Mouse (Mus musculus): Measurements from ENCODE around the gene Sncb. TPM values are rescaled to one million over a fixed set of nuclear protein-coding genes. Genes with fewer than 3 reads are reported as not detected.

Gene Sncb
- polyA plus RNA-seq, 1 experiment from 2014 or later, result not detected

DNA sequence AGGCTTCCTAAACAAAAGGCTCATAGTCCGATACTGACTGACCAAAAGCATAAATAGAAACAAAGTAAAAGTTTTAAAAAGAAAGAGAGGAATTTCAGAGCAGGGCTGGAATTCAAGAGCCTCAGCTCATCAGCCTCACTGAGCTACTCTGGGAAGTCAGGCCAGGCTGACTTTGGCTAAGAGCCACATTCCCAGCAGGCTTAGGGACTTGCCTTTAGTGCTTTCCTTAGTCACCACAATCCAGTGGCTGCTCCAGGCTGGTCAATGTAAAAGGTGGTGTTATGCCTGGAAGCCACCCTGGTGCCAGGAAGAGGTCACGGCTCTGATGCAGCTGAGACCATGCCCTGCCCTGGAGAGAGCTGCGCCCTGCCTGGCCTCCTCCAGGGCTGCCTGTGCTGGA, 14.2 kb upstream of the Sncb start:
- 63% methylated on average over 3 of the region's 3 CpGs for WGBS
- Histone ChIP-seq H3K9me3 (replicated peaks) (no peaks in the 10 kb centered on the region), H3K4me1 (replicated peaks) (peaks cover 4% of the 10 kb centered on the region; the same call in 1 of the 2 replicates), H3K9ac (no peak overlapping the region), H3K27ac (no peak overlapping the region), H3K4me2 (no peak overlapping the region), H3K27me3 (peaks cover 9% of the 10 kb centered on the region; the same call in 1 of the 2 replicates), H3K4me3 (no peak overlapping the region), H3K36me3 (no peaks in the 10 kb centered on the region)
- ATAC-seq (replicated peaks; ENCODE audit: insufficient number of reproducible peaks, insufficient read depth, low FRiP score, low read depth), result no peak

DNA sequence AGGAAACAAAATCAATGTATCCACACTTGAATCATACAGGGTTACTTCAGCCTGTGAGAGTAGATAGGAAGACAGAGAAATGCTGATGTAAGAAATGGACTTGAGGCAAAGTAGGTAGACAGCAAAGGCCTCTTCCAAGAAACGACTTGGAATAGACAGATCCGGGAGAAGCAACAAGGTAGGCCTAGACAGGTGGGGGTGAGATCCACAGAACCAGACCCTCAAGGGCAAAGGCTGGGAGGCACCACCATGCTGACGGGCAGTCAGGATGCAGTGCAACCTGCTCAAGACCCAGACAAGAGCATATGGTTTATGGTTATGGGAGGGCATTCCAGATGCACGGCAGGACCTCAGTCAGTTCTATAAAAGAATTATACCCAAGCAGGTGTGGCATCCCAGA, 617 bp upstream of the Sncb start:
- H3K4me3 ChIP-seq, result no peak overlapping the region
- no peak overlapping the region for H3K4me2 ChIP-seq
- H3K9ac ChIP-seq, result no peak overlapping the region
- H3K36me3 ChIP-seq, result no peaks in the 10 kb centered on the region
- peaks cover 58% of the 10 kb centered on the region for H3K27me3 ChIP-seq
- ATAC-seq (replicated peaks; ENCODE audit: insufficient number of reproducible peaks, insufficient read depth, low FRiP score, low read depth), result no peak
- H3K4me1 ChIP-seq (replicated peaks), result peaks cover 10% of the 10 kb centered on the region
- no peak overlapping the region for H3K27ac ChIP-seq
- 78% methylated on average over 4 of the region's 4 CpGs for WGBS
- H3K9me3 ChIP-seq (replicated peaks), result no peaks in the 10 kb centered on the region

DNA sequence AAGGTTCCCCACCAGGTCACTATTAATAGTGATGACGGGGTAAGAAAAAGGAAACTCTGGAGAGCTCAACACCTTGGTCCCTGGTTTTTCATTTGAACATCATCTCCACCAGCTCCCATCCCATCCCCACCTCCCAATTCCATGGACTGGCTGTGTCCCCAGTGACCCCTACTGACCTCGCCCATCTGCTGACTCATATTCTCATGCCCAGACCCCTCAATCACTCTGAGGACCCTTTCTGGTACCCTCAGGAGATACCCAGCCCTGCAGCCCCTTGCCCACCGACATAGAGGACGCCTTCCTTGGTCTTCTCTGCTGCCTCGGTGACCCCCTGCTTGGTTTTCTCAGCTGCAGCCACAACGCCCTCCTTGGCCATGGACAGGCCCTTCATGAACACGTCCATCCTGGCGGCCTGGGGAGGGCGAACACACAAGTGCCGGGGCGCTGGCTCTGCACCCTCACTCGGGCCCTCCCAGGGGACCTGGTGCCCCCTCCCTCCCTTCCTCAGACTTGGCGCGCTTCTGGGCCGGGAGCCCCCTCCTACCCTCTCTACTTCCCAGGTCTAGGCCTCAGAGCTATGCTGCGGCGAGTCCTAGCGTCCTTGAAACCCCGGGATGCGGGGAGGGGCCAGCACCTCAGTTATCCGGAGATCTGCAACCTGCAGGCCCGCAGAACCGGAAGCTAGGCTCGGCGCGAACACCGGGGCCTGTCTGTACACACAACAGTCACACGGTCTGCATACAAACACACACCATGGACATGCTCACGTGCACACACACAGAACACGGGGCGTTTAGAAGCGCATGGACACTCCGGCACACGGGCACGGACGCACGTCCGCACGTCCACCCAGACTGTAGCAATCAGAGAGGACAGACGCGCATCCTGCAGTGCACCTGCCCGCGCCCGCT, 859 bp downstream of the Sncb start:
- H3K4me3 ChIP-seq, result peak overlapping the region; percentile 31
- no peaks in the 10 kb centered on the region for H3K9me3 ChIP-seq (replicated peaks)
- no peak for ATAC-seq (replicated peaks; ENCODE audit: insufficient number of reproducible peaks, insufficient read depth, low FRiP score, low read depth)
- H3K9ac ChIP-seq, result no peak overlapping the region
- no peak overlapping the region for H3K27ac ChIP-seq
- WGBS, result 4% methylated on average over 44 of the region's 44 CpGs
- H3K36me3 ChIP-seq, result no peaks in the 10 kb centered on the region
- peak overlapping the region; percentile 57 for H3K4me2 ChIP-seq
- peaks cover 72% of the 10 kb centered on the region for H3K27me3 ChIP-seq
- peaks cover 10% of the 10 kb centered on the region for H3K4me1 ChIP-seq (replicated peaks)

DNA sequence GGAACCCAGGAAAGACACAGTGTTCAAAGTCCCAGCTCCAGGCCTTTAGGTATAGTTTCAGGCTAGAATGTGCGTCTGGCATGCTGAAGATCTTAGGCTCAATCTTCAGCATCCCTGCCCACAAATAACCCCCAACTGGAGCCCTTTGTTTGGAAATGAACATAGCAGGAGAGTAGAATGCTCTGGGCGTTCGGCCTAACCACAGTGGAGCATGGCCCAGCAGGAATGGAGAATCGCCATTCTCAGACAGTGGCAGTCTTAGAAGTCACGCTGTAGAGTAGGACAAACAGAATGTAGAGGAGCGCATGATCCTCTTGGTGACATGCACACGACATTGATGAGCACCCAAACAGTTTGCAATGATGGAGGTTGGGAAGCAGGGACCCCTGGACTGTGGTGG, 5.5 kb downstream of the Sncb start:
- no peak overlapping the region for H3K27ac ChIP-seq
- H3K4me1 ChIP-seq (replicated peaks), result peaks cover 16% of the 10 kb centered on the region
- ATAC-seq (replicated peaks; ENCODE audit: insufficient number of reproducible peaks, insufficient read depth, low FRiP score, low read depth), result no peak
- 80% methylated on average over 7 of the region's 7 CpGs for WGBS
- no peak overlapping the region for H3K4me3 ChIP-seq
- peaks cover 97% of the 10 kb centered on the region for H3K27me3 ChIP-seq
- H3K4me2 ChIP-seq, result no peak overlapping the region
- no peaks in the 10 kb centered on the region for H3K36me3 ChIP-seq
- H3K9me3 ChIP-seq (replicated peaks), result no peaks in the 10 kb centered on the region
- no peak overlapping the region for H3K9ac ChIP-seq

DNA sequence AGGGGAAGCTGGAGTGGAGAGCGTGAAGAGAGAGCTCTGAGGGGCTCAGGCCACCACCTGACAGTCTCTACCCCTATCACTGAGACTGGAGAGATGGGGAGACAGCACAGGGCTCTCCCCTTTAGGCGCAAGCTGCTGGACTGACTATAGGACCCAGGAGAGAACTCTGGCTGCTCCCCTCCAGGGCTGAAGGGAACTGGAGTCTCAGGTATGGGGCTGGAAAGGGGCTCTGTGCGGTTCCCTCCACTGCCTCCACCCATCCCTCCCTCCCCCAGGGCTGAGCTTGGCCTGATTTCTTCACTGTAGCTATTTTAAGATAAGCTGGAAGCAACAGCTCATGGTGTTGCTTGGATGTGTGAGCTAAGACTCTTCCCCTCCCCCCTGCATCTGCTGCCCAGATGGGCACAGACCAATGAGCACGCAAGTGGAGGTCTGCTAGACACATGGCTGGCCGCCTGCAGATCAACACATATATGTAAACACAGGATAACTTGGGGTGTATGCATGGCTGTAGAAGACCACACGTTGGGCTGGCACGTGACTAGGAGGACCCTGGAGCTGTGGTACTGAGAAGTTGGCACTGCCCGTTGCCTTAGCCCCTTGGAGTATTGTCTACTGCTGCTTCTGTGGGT, 6.1 kb downstream of the Sncb start:
- Histone ChIP-seq H3K36me3 (no peaks in the 10 kb centered on the region), H3K27ac (no peak overlapping the region), H3K4me2 (no peak overlapping the region), H3K9ac (no peak overlapping the region), H3K4me1 (replicated peaks) (peaks cover 12% of the 10 kb centered on the region), H3K9me3 (replicated peaks) (no peaks in the 10 kb centered on the region), H3K4me3 (no peak overlapping the region), H3K27me3 (peaks cover 97% of the 10 kb centered on the region)
- no peak for ATAC-seq (replicated peaks; ENCODE audit: insufficient number of reproducible peaks, insufficient read depth, low FRiP score, low read depth)
- 47% methylated on average over 8 of the region's 8 CpGs for WGBS

DNA sequence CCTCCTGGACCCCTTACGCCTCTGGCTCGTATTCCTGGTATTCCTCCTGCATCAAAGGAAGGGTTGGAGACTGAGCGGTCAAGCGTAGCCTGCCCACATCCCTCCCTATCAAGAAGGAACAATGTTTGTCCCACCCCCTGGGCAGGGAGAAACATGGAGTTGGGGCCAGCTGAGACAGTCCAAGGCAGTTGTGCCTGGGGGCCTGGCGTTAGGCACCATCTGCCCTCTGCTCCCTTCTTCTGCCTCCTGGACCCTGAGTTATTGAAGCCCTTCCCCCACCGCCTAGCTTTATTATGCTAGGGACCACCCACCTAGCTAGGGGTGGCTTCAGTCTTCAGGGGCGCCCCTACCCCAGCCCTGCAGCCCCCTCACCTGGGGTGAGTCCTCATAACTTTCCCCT, 6.9 kb downstream of the Sncb start:
- Histone ChIP-seq H3K9ac (no peak overlapping the region), H3K27ac (no peak overlapping the region), H3K4me2 (no peak overlapping the region), H3K36me3 (no peaks in the 10 kb centered on the region), H3K4me1 (replicated peaks) (peaks cover 12% of the 10 kb centered on the region), H3K4me3 (no peak overlapping the region), H3K27me3 (peaks cover 91% of the 10 kb centered on the region), H3K9me3 (replicated peaks) (no peaks in the 10 kb centered on the region)
- no peak for ATAC-seq (replicated peaks; ENCODE audit: insufficient number of reproducible peaks, insufficient read depth, low FRiP score, low read depth)
- WGBS, result 14% methylated on average over 7 of the region's 7 CpGs

DNA sequence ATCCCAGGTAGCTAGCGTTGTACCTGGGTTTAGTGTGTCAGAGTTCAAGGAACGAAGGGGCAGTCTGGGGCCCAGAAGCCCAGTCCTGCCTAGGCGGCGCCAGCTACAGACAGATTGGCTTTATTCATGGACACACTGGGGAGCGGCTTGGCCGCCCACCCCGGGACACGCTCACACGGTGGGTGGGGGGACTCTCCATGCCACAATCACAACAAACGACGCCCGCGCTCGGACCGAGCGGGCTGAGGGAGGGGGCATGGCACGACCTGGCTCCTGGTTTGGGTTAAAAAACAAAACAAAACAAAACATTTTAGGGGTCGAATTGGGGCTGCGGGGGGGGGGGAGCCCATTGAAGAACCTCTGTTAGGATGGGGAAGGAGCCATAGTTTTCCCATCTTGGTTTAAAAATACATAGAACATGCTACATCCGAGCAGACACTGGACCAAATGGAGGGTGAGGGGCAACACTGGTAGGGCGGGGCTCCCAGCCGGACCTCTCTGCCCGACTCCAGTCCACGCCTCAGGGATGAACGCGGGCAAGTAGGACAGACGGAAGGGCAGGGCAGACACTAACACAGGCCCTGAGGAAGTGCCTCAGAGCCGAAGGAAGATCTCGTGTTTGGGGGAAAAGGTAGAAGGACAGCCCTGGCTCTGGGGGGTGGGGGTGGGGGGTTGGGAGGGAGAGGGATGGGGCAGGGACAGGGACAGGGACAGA, 7.5 kb downstream of the Sncb start:
- H3K4me1 ChIP-seq (replicated peaks), result peaks cover 12% of the 10 kb centered on the region
- 0 out of 2 replicates have a peak, but pooled peaks have one; percentile 14 for ATAC-seq (replicated peaks; ENCODE audit: insufficient number of reproducible peaks, insufficient read depth, low FRiP score, low read depth)
- peak overlapping the region; percentile 72 for H3K4me2 ChIP-seq
- H3K9ac ChIP-seq, result no peak overlapping the region
- peaks cover 89% of the 10 kb centered on the region for H3K27me3 ChIP-seq
- H3K36me3 ChIP-seq, result no peaks in the 10 kb centered on the region
- H3K27ac ChIP-seq, result no peak overlapping the region
- no peaks in the 10 kb centered on the region for H3K9me3 ChIP-seq (replicated peaks)
- H3K4me3 ChIP-seq, result no peak overlapping the region
- WGBS, result 1% methylated on average over 29 of the region's 29 CpGs

DNA sequence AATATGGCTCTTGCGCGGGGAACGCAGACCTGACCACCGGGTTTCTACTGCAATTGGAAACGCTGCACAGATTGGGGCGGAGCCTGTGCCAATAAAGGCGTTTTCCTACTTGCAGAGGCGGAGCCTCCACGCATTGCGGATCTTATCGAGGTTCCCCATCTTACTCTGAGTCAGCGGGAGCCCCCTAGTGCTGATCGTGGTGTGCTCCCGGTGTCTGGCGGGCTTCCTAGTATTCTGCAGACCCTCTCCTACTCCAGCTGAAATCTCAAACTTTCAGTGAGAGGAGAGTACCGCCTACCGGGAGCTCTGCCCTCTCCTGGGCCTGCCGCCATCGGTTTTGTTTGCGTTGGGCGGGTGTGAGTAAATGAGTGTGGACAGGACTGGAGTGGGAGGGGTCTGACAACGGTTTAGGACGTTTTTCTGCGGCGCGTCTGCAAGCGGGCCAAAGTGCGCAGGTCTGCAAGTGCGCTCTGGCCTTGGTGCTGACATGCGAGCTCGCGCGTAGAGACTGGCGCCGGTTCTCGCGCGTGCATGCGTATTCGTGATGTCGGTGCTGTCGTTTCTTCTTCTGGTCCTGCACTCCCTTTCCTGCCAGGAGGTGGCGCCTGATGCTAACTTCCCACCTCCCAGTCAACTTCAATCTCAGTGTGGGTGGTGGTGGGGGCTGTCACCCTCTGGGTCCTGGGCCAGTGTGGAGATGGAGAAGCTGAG, 8.2 kb downstream of the Sncb start:
- ATAC-seq (replicated peaks; ENCODE audit: insufficient number of reproducible peaks, insufficient read depth, low FRiP score, low read depth), result peak; percentile 76
- under 1% methylated on average over 43 of the region's 43 CpGs for WGBS
- no peak overlapping the region for H3K27ac ChIP-seq
- peak overlapping the region; percentile 72 for H3K4me2 ChIP-seq
- H3K4me1 ChIP-seq (replicated peaks), result peaks cover 12% of the 10 kb centered on the region
- H3K27me3 ChIP-seq, result peaks cover 89% of the 10 kb centered on the region
- H3K9ac ChIP-seq, result no peak overlapping the region
- H3K9me3 ChIP-seq (replicated peaks), result no peaks in the 10 kb centered on the region
- H3K36me3 ChIP-seq, result no peaks in the 10 kb centered on the region
- H3K4me3 ChIP-seq, result peak overlapping the region; percentile 43

DNA sequence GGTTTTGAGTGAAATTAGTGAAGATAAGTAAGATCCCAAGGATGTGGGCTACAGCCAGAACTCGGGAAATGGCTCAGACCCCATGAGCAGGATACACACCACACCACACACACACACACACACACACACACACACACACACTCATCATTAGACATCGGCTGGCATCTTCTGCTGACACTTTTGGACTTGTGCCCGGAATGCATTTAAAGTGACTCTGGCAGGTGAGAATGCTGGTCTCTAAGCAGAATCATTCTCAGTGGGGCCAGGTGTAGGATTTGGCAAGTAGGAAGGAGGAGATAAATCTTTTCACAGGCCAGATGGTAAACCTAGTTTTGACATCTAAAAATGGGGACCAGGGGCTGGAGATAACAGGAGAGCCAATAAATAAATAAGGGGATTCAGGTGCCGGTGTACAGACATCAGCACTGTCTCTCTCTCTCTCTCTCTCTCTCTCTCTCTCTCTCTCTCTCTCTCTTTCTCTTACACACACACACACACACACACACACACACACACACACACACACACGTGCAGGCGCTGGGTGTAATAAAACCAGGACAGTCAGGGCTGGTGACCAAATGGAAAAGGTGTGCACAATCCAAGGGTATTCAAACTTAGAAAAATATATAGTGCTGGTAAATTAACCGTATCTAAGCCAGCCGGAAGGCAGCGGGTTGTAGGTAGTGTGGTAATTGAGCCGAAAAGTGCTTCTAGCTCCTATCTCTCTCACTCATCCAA, 9.1 kb downstream of the Sncb start:
- H3K4me3 ChIP-seq, result peak overlapping the region; percentile 43
- 37% methylated on average over 10 of the region's 10 CpGs for WGBS

DNA sequence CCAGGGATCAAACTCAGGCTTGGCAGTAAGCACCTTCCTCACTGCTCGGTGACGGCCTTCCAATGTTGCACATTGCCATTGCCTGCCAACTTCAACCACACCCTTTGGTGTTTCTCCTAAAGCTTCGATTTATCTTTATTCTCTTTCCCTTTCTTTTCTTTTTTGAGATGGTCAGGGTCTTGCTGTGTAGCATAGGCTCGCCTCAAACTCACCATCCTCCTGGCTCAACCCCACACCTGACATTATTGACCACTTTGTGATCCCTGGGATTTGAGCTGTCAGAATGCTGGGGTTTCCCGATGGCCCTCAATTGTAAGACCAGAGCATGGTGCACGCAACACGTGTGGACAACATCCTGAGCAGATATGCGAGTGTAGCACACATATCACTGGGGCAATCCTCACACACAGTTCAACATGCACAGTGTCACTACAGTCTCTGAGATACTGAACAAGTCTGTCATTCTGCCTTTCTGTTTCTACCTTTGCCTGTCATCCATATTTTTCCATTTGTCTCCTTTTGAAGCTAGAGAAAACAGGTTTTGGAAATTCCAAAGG, 10.2 kb downstream of the Sncb start:
- peaks cover 87% of the 10 kb centered on the region for H3K27me3 ChIP-seq
- no peaks in the 10 kb centered on the region for H3K36me3 ChIP-seq
- H3K4me1 ChIP-seq (replicated peaks), result peaks cover 12% of the 10 kb centered on the region
- no peak overlapping the region for H3K27ac ChIP-seq
- 84% methylated on average over 8 of the region's 8 CpGs for WGBS
- no peak for ATAC-seq (replicated peaks; ENCODE audit: insufficient number of reproducible peaks, insufficient read depth, low FRiP score, low read depth)
- no peak overlapping the region for H3K4me2 ChIP-seq
- no peak overlapping the region for H3K9ac ChIP-seq
- H3K9me3 ChIP-seq (replicated peaks), result no peaks in the 10 kb centered on the region
- H3K4me3 ChIP-seq, result no peak overlapping the region

More for the DNA sequence above, 9.1 kb downstream of the Sncb start:
- H3K27ac ChIP-seq, result no peak overlapping the region
- H3K27me3 ChIP-seq, result peaks cover 89% of the 10 kb centered on the region
- ATAC-seq (replicated peaks; ENCODE audit: insufficient number of reproducible peaks, insufficient read depth, low FRiP score, low read depth), result no peak
- H3K9ac ChIP-seq, result no peak overlapping the region
- H3K4me2 ChIP-seq, result peak overlapping the region; percentile 72
- H3K9me3 ChIP-seq (replicated peaks), result no peaks in the 10 kb centered on the region
- no peaks in the 10 kb centered on the region for H3K36me3 ChIP-seq
- peaks cover 12% of the 10 kb centered on the region for H3K4me1 ChIP-seq (replicated peaks)

Data from heart, embryonic 15.5 days (tissue).